Mouse (Mus musculus) MEL (cell line): ENCODE results near the gene Cntnap2. TPM values are rescaled to one million over a fixed set of nuclear protein-coding genes. Genes with fewer than 3 reads are reported as not detected.

Experiments
- DNase-seq: peaks from one replicate; pipeline ENCODE4 v3.0.0; 2011; ENCODE audit warnings: low read depth, low spot score
- H3K27ac ChIP-seq: 2 replicates; pipeline ENCODE4 v1.5.1; 2012; ENCODE audit warnings: low read depth, mild to moderate bottlenecking, control low read depth, low read length, moderate library complexity; ENCODE audit not compliant: control insufficient read depth
- H3K27me3 ChIP-seq, 2 experiments: fragments of 150-350 bp in 1 of 2; sonication (generic) in 1 of 2; 2 replicates each; pipeline ENCODE4 v1.6.1; 2012; ENCODE audit warnings: low read length in 2 of 2, mild to moderate bottlenecking in 2 of 2, improper control_type of control experiment in 1 of 2, moderate library complexity in 1 of 2; ENCODE audit not compliant: insufficient read depth in 2 of 2, control insufficient read depth in 1 of 2
- H3K36me3 ChIP-seq, 2 experiments: 2 replicates each; pipeline ENCODE4 v1.6.1; 2012 to 2014; ENCODE audit warnings: low read length in 2 of 2, improper control_type of control experiment in 1 of 2, inconsistent platforms in 1 of 2, mild to moderate bottlenecking in 1 of 2; ENCODE audit not compliant: insufficient read depth in 2 of 2, control insufficient read depth in 1 of 2
- H3K4me1 ChIP-seq, 2 experiments: fragments of 150-350 bp in 1 of 2; sonication (generic) in 1 of 2; 2 replicates each; pipeline ENCODE4 v1.6.1; 2012; ENCODE audit warnings: low read length in 2 of 2, improper control_type of control experiment in 1 of 2, mild to moderate bottlenecking in 1 of 2; ENCODE audit not compliant: insufficient read depth in 2 of 2, control insufficient read depth in 1 of 2
- H3K4me3 ChIP-seq, 2 experiments: fragments of 150-350 bp in 1 of 2; sonication (generic) in 1 of 2; 2 replicates each; pipeline ENCODE4 v1.5.1; 2012; ENCODE audit warnings: low read depth in 2 of 2, low read length in 2 of 2, mild to moderate bottlenecking in 2 of 2, moderate library complexity in 2 of 2, control low read depth in 1 of 2, improper control_type of control experiment in 1 of 2; ENCODE audit not compliant: control insufficient read depth in 1 of 2, insufficient read depth in 1 of 2
- H3K79me2 ChIP-seq: 2 replicates; pipeline ENCODE4 v1.6.1; 2012; ENCODE audit warnings: mild to moderate bottlenecking, low read length, moderate library complexity; ENCODE audit not compliant: control insufficient read depth, poor library complexity, insufficient read depth
- H3K9ac ChIP-seq: 2 replicates; pipeline ENCODE4 v1.6.1; 2012; ENCODE audit warnings: low read depth, mild to moderate bottlenecking, control low read depth, low read length, moderate library complexity; ENCODE audit not compliant: control insufficient read depth, poor library complexity, severe bottlenecking
- H3K9me3 ChIP-seq: fragments of 150-350 bp; sonication (generic); replicated peaks from 2 replicates; pipeline ENCODE4 v1.6.1; 2012; ENCODE audit warnings: mild to moderate bottlenecking, low read length, improper control_type of control experiment, moderate library complexity; ENCODE audit not compliant: insufficient read depth
- BHLHE40 ChIP-seq: IDR thresholded peaks from 2 replicates; pipeline ENCODE4 v1.6.1; 2012; ENCODE audit warnings: low read depth, mild to moderate bottlenecking, inconsistent platforms, low read length, improper control_type of control experiment, borderline replicate concordance
- CHD1 ChIP-seq: IDR thresholded peaks from 2 replicates; pipeline ENCODE4 v1.6.1; 2012; ENCODE audit warnings: low read depth, mild to moderate bottlenecking, inconsistent platforms, low read length, improper control_type of control experiment
- CHD2 ChIP-seq: IDR thresholded peaks from 2 replicates; pipeline ENCODE4 v1.6.1; 2011; ENCODE audit warnings: low read length, improper control_type of control experiment
- CTCF ChIP-seq, 3 experiments: IDR thresholded peaks in 2 of 3; conservative IDR thresholded peaks in 1 of 3; 2 replicates each; pipeline ENCODE4 v1.5.1; 2011 to 2012; ENCODE audit warnings: low read length in 3 of 3, low read depth in 2 of 3, mild to moderate bottlenecking in 2 of 3, improper control_type of control experiment in 1 of 3, inconsistent platforms in 1 of 3, mixed read lengths in 1 of 3, moderate library complexity in 1 of 3; ENCODE audit not compliant: control insufficient read depth in 1 of 3, insufficient read depth in 1 of 3, poor library complexity in 1 of 3, severe bottlenecking in 1 of 3
- ELF1 ChIP-seq: IDR thresholded peaks from 2 replicates; pipeline ENCODE4 v1.6.1; 2014; ENCODE audit warnings: low read depth, mild to moderate bottlenecking, inconsistent platforms, low read length, improper control_type of control experiment, moderate library complexity
- ETS1 ChIP-seq: IDR thresholded peaks from 2 replicates; pipeline ENCODE4 v1.6.1; 2012; ENCODE audit warnings: low read depth, mild to moderate bottlenecking, inconsistent platforms, low read length, improper control_type of control experiment, moderate library complexity
- GABPA ChIP-seq: IDR thresholded peaks from 2 replicates; pipeline ENCODE4 v1.6.1; 2012; ENCODE audit warnings: low read depth, mild to moderate bottlenecking, inconsistent platforms, low read length, improper control_type of control experiment, moderate library complexity
- HCFC1 ChIP-seq: IDR thresholded peaks from 2 replicates; pipeline ENCODE4 v1.6.1; 2012; ENCODE audit warnings: low read depth, mild to moderate bottlenecking, inconsistent platforms, low read length, improper control_type of control experiment, moderate library complexity
- KAT2A ChIP-seq: conservative IDR thresholded peaks from 2 replicates; pipeline ENCODE4 v1.6.1; 2012; ENCODE audit warnings: low read depth, low read length, improper control_type of control experiment, inconsistent platforms
- MAFK ChIP-seq: IDR thresholded peaks from 2 replicates; pipeline ENCODE4 v1.6.1; 2011; ENCODE audit warnings: low read depth, mild to moderate bottlenecking, low read length, improper control_type of control experiment, borderline replicate concordance
- MEF2A ChIP-seq: IDR thresholded peaks from 2 replicates; pipeline ENCODE4 v1.6.1; 2014; ENCODE audit warnings: low read depth, mild to moderate bottlenecking, inconsistent platforms, low read length, improper control_type of control experiment; ENCODE audit not compliant: poor library complexity, insufficient replicate concordance, severe bottlenecking; ENCODE audit errors: extremely low read depth
- NELFE ChIP-seq: IDR thresholded peaks from 2 replicates; pipeline ENCODE4 v1.6.1; 2011; ENCODE audit warnings: low read depth, low read length, improper control_type of control experiment
- NRF1 ChIP-seq: IDR thresholded peaks from 2 replicates; pipeline ENCODE4 v1.6.1; 2014; ENCODE audit warnings: low read depth, mild to moderate bottlenecking, inconsistent platforms, low read length, improper control_type of control experiment, moderate library complexity; ENCODE audit not compliant: poor library complexity, insufficient read depth, severe bottlenecking
- POLR2AphosphoS5 ChIP-seq: IDR thresholded peaks from 2 replicates; pipeline ENCODE4 v1.6.1; 2012; ENCODE audit warnings: low read depth, borderline replicate concordance, mild to moderate bottlenecking, inconsistent platforms, low read length, moderate library complexity, mixed read lengths
- RAD21 ChIP-seq: IDR thresholded peaks from 2 replicates; pipeline ENCODE4 v1.6.1; 2011; ENCODE audit warnings: mild to moderate bottlenecking, low read depth, low read length, improper control_type of control experiment
- RCOR1 ChIP-seq: IDR thresholded peaks from 2 replicates; pipeline ENCODE4 v1.6.1; 2012; ENCODE audit warnings: low read depth, mild to moderate bottlenecking, inconsistent platforms, low read length, improper control_type of control experiment
- SMC3 ChIP-seq: IDR thresholded peaks from 2 replicates; pipeline ENCODE4 v1.6.1; 2011; ENCODE audit warnings: low read depth, low read length, improper control_type of control experiment
- TAL1 ChIP-seq: IDR thresholded peaks from 2 replicates; pipeline ENCODE4 v1.6.1; 2012; ENCODE audit warnings: mild to moderate bottlenecking, inconsistent platforms, low read length, moderate library complexity, mixed read lengths
- TBP ChIP-seq: IDR thresholded peaks from 2 replicates; pipeline ENCODE4 v1.8.0; 2011; ENCODE audit warnings: low read depth, low read length, improper control_type of control experiment
- TCF12 ChIP-seq: IDR thresholded peaks from 2 replicates; pipeline ENCODE4 v1.6.1; 2014; ENCODE audit warnings: low read depth, mild to moderate bottlenecking, inconsistent platforms, low read length, improper control_type of control experiment, moderate library complexity
- USF1 ChIP-seq: IDR thresholded peaks from 2 replicates; pipeline ENCODE4 v1.6.1; 2014; ENCODE audit warnings: low read depth, mild to moderate bottlenecking, inconsistent platforms, low read length, improper control_type of control experiment, moderate library complexity
- USF2 ChIP-seq, 2 experiments: IDR thresholded peaks; 2 replicates each; pipeline ENCODE4 v1.6.1; 2011 to 2012; ENCODE audit warnings: improper control_type of control experiment in 2 of 2, low read length in 2 of 2, borderline replicate concordance in 1 of 2, inconsistent platforms in 1 of 2, low read depth in 1 of 2, mild to moderate bottlenecking in 1 of 2; ENCODE audit not compliant: insufficient read depth in 1 of 2
- ZC3H11A ChIP-seq: IDR thresholded peaks from 2 replicates; pipeline ENCODE4 v1.6.1; 2012; ENCODE audit warnings: low read depth, mild to moderate bottlenecking, inconsistent platforms, low read length, improper control_type of control experiment
- ZMIZ1 ChIP-seq: IDR thresholded peaks from 2 replicates; pipeline ENCODE4 v1.6.1; 2012; ENCODE audit warnings: low read depth, mild to moderate bottlenecking, inconsistent platforms, low read length, improper control_type of control experiment, moderate library complexity
- ZNF384 ChIP-seq: IDR thresholded peaks from 2 replicates; pipeline ENCODE4 v1.6.1; 2012; ENCODE audit warnings: low read depth, mild to moderate bottlenecking, inconsistent platforms, low read length, improper control_type of control experiment
- polyA plus RNA-seq, 2 experiments: library from polyadenylated mRNA; stranded (reverse) in 1 of 2; unstranded in 1 of 2; fragments of >175 nt in 1 of 2; fragments of >200 nt in 1 of 2; gene quantifications; 2 replicates each; pipeline versions ENCODE4 v1.2.1 to v1.2.4; 2012; ENCODE audit warnings: low replicate concordance in 2 of 2, low read depth in 1 of 2; ENCODE audit not compliant: insufficient read length in 2 of 2, insufficient read depth in 1 of 2, missing spikeins in 1 of 2
- total RNA-seq: library from RNA; depleted of rRNA; stranded (reverse); fragments of 300-350 nt; gene quantifications from 2 replicates; pipeline ENCODE4 v1.2.3, GENCODE M21; 2012

The Cntnap2 gene
- total and polyA plus RNA-seq, 3 experiments = 0.01 TPM; not detected in 2

- Histone ChIP-seq H3K9me3 (no peaks in the 10 kb centered on the region), H3K9ac (no peak overlapping the region), H3K4me1 (peaks cover 0 to 3% of the 10 kb centered on the region in 2 experiments; a peak in 1 of 4 replicates), H3K36me3 (peaks cover 0 to under 1% of the 10 kb centered on the region in 2 experiments; a peak in 1 of 4 replicates), H3K79me2 (no peaks in the 10 kb centered on the region), H3K27ac (no peak overlapping the region), H3K27me3 (peaks cover 2 to 3% of the 10 kb centered on the region in 2 experiments; a peak in 3 of 4 replicates), H3K4me3 (no peak overlapping the region)
- DNase-seq = no peak
- TF ChIP-seq TBP (no peak), ZMIZ1 (no peak), ZNF384 (no peak), NRF1 (no peak), TCF12 (no peak)
Observed at GRCm38 (mm10) chr6:47329212-47329611, 2270.1 kb downstream of the Cntnap2 start.

GRCm38 (mm10) chr6:47333016-47333415 is 2273.9 kb downstream of the Cntnap2 start:
- Histone ChIP-seq H3K4me1 (peaks cover 0 to 3% of the 10 kb centered on the region in 2 experiments; a peak in 1 of 4 replicates), H3K9me3 (no peaks in the 10 kb centered on the region), H3K79me2 (no peaks in the 10 kb centered on the region), H3K27ac (no peak overlapping the region), H3K4me3 (no peak overlapping the region), H3K27me3 (peaks cover 2 to 5% of the 10 kb centered on the region in 2 experiments), H3K36me3 (peaks cover 0 to 2% of the 10 kb centered on the region in 2 experiments; a peak in 1 of 4 replicates), H3K9ac (no peak overlapping the region)
- no peak for DNase-seq
- TF ChIP-seq GABPA (no peak), CHD1 (no peak), RAD21 (no peak), USF1 (no peak), MEF2A (no peak), POLR2AphosphoS5 (no peak), KAT2A (no peak), ETS1 (no peak), CTCF (IDR thresholded peaks at IDR 0.05 in 2 of 3, conservative IDR thresholded peaks at IDR 0.05 in 1 of 3; ENCODE audit: control insufficient read depth in 1 of 3, insufficient read depth in 1 of 3, low read depth in 2 of 3, low read length in 3 of 3, poor library complexity in 1 of 3, severe bottlenecking in 1 of 3) (no peak), ELF1 (no peak), CHD2 (no peak), USF2 (IDR thresholded peaks at IDR 0.05; ENCODE audit: borderline replicate concordance in 1 of 2, insufficient read depth in 1 of 2, low read depth in 1 of 2, low read length in 2 of 2) (no peak), ZC3H11A (no peak), HCFC1 (no peak), NELFE (no peak), RCOR1 (no peak), BHLHE40 (no peak), SMC3 (no peak), MAFK (no peak), TAL1 (no peak)
